Mouse (Mus musculus): Measurements from ENCODE around the gene Rassf9.

DNA sequence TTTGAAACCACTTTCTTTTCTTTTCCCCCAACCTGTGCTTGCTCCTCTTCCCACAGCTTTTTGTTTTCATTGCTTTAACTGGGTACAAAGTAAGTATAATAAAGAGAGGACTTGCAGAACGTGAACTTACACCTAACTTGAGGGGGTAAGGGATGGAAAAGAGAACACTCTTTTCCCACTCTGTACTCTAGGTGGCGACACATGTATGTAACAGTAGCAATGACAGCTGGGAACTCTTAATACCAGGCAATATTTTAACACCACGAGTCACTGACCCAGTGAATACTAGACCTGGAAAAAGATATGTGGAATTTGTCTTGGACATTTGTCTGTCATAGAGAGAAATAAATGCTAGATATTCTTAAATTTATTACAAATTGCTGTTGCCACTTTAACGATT is 13.3 kb upstream of the Rassf9 start:
- TF ChIP-seq CTCF (IDR thresholded peaks at IDR 0.05; ENCODE audit: low read depth, low read length), result no peak
- no peak for TF ChIP-seq POLR2A (IDR thresholded peaks at IDR 0.05; ENCODE audit: borderline replicate concordance, low read depth, low read length)

Data from bone marrow macrophage, adult 2 months (primary cell).